Mouse (Mus musculus) stomach, embryonic 14.5 days (tissue): ENCODE measurements around the gene Ablim1. TPM values are rescaled to one million over a fixed set of nuclear protein-coding genes. Genes with fewer than 3 reads are reported as not detected.

Experiments
- ATAC-seq: fragments of 200-750 bp; cut with Nextera tagmentation; 2 replicates; pipeline ENCODE4 v1.8.0; 2017; ENCODE audit warnings: low read depth, moderate TSS enrichment; ENCODE audit not compliant: insufficient number of reproducible peaks, insufficient read depth, low FRiP score
- H3K27ac ChIP-seq: fragments of 300-500 bp; sonication (generic); 2 replicates; pipeline ENCODE4 v1.5.1; 2014; ENCODE audit warnings: mild to moderate bottlenecking, low read length, moderate library complexity, mixed read lengths
- H3K27me3 ChIP-seq: fragments of 300-500 bp; sonication (generic); 2 replicates; pipeline ENCODE4 v1.6.1; 2014; ENCODE audit warnings: low read length, control low read depth, mixed read lengths; ENCODE audit not compliant: control insufficient read depth, insufficient read depth
- H3K36me3 ChIP-seq: fragments of 300-500 bp; sonication (generic); 2 replicates; pipeline ENCODE4 v1.6.1; 2014; ENCODE audit warnings: mild to moderate bottlenecking, control low read depth, low read length, moderate library complexity, mixed read lengths; ENCODE audit not compliant: control insufficient read depth, insufficient read depth
- H3K4me1 ChIP-seq: fragments of 300-500 bp; sonication (generic); 2 replicates; pipeline ENCODE4 v1.6.1; 2014; ENCODE audit warnings: low read length, control low read depth, mixed read lengths; ENCODE audit not compliant: control insufficient read depth, insufficient read depth
- H3K4me2 ChIP-seq: fragments of 300-500 bp; sonication (generic); replicated peaks from 2 replicates; pipeline ENCODE4 v1.6.1; 2014; ENCODE audit warnings: low read depth, low read length, control low read depth
- H3K4me3 ChIP-seq: fragments of 300-500 bp; sonication (generic); 2 replicates; pipeline ENCODE4 v1.5.1; 2014; ENCODE audit warnings: low read depth, low read length, control low read depth
- H3K9ac ChIP-seq: fragments of 300-500 bp; sonication (generic); replicated peaks from 2 replicates; pipeline ENCODE4 v1.6.1; 2014; ENCODE audit warnings: low read depth, mild to moderate bottlenecking, control low read depth, low read length, moderate library complexity, mixed read lengths
- H3K9me3 ChIP-seq: fragments of 300-500 bp; sonication (generic); 2 replicates; pipeline ENCODE4 v1.6.1; 2016; ENCODE audit warnings: low read depth, low read length, control low read depth; ENCODE audit not compliant: control insufficient read depth
- WGBS: fragments of 180-500 bp; shearing (Covaris S2); extraction: QIAGEN DNeasy Blood & Tissue Kit; methylation state at CpG from one replicate; pipeline ENCODE4 v1.1.7; 2014; 5-methylcytosine and 5-hydroxymethylcytosine counted together
- polyA plus RNA-seq: library from polyadenylated mRNA; unstranded; fragments of >200 nt; fragmentation: Nextera tagmentation; extraction: Ambion mirVana; gene quantifications from 2 replicates; pipeline ENCODE4 v1.2.1, GENCODE M21; 2014

Ablim1 gene
- polyA plus RNA-seq, 1 experiment from 2014 or later, result 36.9 TPM

- Histone ChIP-seq H3K27me3 (no peaks in the 10 kb centered on the region), H3K4me3 (no peak overlapping the region)
- ATAC-seq, result no peak
These were observed 277.9 kb downstream of the Ablim1 start for GRCm38 (mm10) chr19:57036860-57037259.

GRCm38 (mm10) chr19:57031582-57031981 lies 283.1 kb downstream of the Ablim1 start:
- no peak for ATAC-seq
- Histone ChIP-seq H3K27me3 (no peaks in the 10 kb centered on the region), H3K4me3 (no peak overlapping the region), H3K4me1 (no peaks in the 10 kb centered on the region), H3K9ac (no peak overlapping the region), H3K4me2 (no peak overlapping the region), H3K9me3 (peaks cover 4% of the 10 kb centered on the region; the same call in 1 of the 2 replicates), H3K36me3 (0 out of 2 replicates have a peak, but pooled peaks cover under 1% of the 10 kb centered on the region), H3K27ac (no peak overlapping the region)
- WGBS, result 67% methylated on average over 4 of the region's 4 CpGs

More at GRCm38 (mm10) chr19:57036860-57037259, 277.9 kb downstream of the Ablim1 start:
- Histone ChIP-seq H3K9me3 (no peaks in the 10 kb centered on the region), H3K36me3 (peaks cover 6% of the 10 kb centered on the region; the same call in 1 of the 2 replicates), H3K9ac (no peak overlapping the region), H3K4me2 (no peak overlapping the region), H3K27ac (no peak overlapping the region), H3K4me1 (no peaks in the 10 kb centered on the region)
- 86% methylated on average over 15 of the region's 15 CpGs for WGBS

- Histone ChIP-seq H3K9ac (no peak overlapping the region), H3K4me1 (no peaks in the 10 kb centered on the region), H3K4me2 (no peak overlapping the region), H3K9me3 (peaks cover 4% of the 10 kb centered on the region; the same call in 1 of the 2 replicates), H3K27ac (no peak overlapping the region), H3K4me3 (no peak overlapping the region), H3K36me3 (no peaks in the 10 kb centered on the region), H3K27me3 (no peaks in the 10 kb centered on the region)
- WGBS, result 89% methylated on average over 6 of the region's 6 CpGs
- no peak for ATAC-seq
These were observed 285.3 kb downstream of the Ablim1 start for GRCm38 (mm10) chr19:57029461-57029860.

GRCm38 (mm10) chr19:57028327-57029179 lies 286.2 kb downstream of the Ablim1 start:
- WGBS, result 58% methylated on average over 8 of the region's 8 CpGs
- peaks cover 4% of the 10 kb centered on the region; the same call in 1 of the 2 replicates for H3K9me3 ChIP-seq
- H3K9ac ChIP-seq, result no peak overlapping the region
- no peak overlapping the region for H3K4me2 ChIP-seq
- H3K27me3 ChIP-seq, result no peaks in the 10 kb centered on the region
- no peak for ATAC-seq
- no peaks in the 10 kb centered on the region for H3K4me1 ChIP-seq
- H3K27ac ChIP-seq, result no peak overlapping the region
- H3K4me3 ChIP-seq, result no peak overlapping the region
- H3K36me3 ChIP-seq, result no peaks in the 10 kb centered on the region

GRCm38 (mm10) chr19:57026501-57026900 lies 288.2 kb downstream of the Ablim1 start:
- no peak overlapping the region for H3K4me2 ChIP-seq
- no peaks in the 10 kb centered on the region for H3K36me3 ChIP-seq
- 82% methylated on average over 4 of the region's 4 CpGs for WGBS
- H3K4me1 ChIP-seq, result no peaks in the 10 kb centered on the region
- no peak for ATAC-seq
- no peak overlapping the region for H3K9ac ChIP-seq
- peaks cover 4% of the 10 kb centered on the region; the same call in 1 of the 2 replicates for H3K9me3 ChIP-seq
- no peaks in the 10 kb centered on the region for H3K27me3 ChIP-seq
- no peak overlapping the region for H3K27ac ChIP-seq
- no peak overlapping the region for H3K4me3 ChIP-seq

- no peaks in the 10 kb centered on the region for H3K27me3 ChIP-seq
- no peak overlapping the region for H3K27ac ChIP-seq
- no peak overlapping the region for H3K4me2 ChIP-seq
- no peaks in the 10 kb centered on the region for H3K9me3 ChIP-seq
- 71% methylated on average over 8 of the region's 8 CpGs for WGBS
- no peak overlapping the region for H3K9ac ChIP-seq
- H3K4me3 ChIP-seq, result no peak overlapping the region
- no peak for ATAC-seq
- H3K4me1 ChIP-seq, result peaks cover 4% of the 10 kb centered on the region; the same call in 1 of the 2 replicates
- no peaks in the 10 kb centered on the region for H3K36me3 ChIP-seq
These were observed 296.9 kb downstream of the Ablim1 start for GRCm38 (mm10) chr19:57017785-57018179.

- no peaks in the 10 kb centered on the region for H3K9me3 ChIP-seq
- no peaks in the 10 kb centered on the region for H3K27me3 ChIP-seq
- H3K27ac ChIP-seq, result peak overlapping the region; percentile 29; the same call in 1 of the 2 replicates
- H3K4me1 ChIP-seq, result peaks cover 4% of the 10 kb centered on the region; the same call in 1 of the 2 replicates
- no peak overlapping the region for H3K4me2 ChIP-seq
- WGBS, result 29% methylated on average over 15 of the region's 15 CpGs
- H3K4me3 ChIP-seq, result no peak overlapping the region
- ATAC-seq, result no peak
- H3K36me3 ChIP-seq, result no peaks in the 10 kb centered on the region
- H3K9ac ChIP-seq, result no peak overlapping the region
These were observed 297.5 kb downstream of the Ablim1 start for GRCm38 (mm10) chr19:57016995-57017784.

- peaks cover 4% of the 10 kb centered on the region; the same call in 1 of the 2 replicates for H3K4me1 ChIP-seq
- no peak overlapping the region for H3K4me2 ChIP-seq
- ATAC-seq, result no peak
- no peak overlapping the region for H3K9ac ChIP-seq
- no peak overlapping the region for H3K27ac ChIP-seq
- H3K27me3 ChIP-seq, result no peaks in the 10 kb centered on the region
- H3K36me3 ChIP-seq, result no peaks in the 10 kb centered on the region
- WGBS, result 85% methylated on average over 3 of the region's 3 CpGs
- H3K9me3 ChIP-seq, result no peaks in the 10 kb centered on the region
- no peak overlapping the region for H3K4me3 ChIP-seq
These were observed 299.9 kb downstream of the Ablim1 start for GRCm38 (mm10) chr19:57014808-57015207.
